Mouse (Mus musculus): ENCODE results near the gene Gm32742. TPM values are rescaled to one million over a fixed set of nuclear protein-coding genes. Genes with fewer than 3 reads are reported as not detected.

Gene Gm32742
- polyA plus RNA-seq (2016; fragmentation: Nextera tagmentation; extraction: Ambion mirVana) = 0.01 TPM in 1 of 2 replicates, not detected in the other

DNA sequence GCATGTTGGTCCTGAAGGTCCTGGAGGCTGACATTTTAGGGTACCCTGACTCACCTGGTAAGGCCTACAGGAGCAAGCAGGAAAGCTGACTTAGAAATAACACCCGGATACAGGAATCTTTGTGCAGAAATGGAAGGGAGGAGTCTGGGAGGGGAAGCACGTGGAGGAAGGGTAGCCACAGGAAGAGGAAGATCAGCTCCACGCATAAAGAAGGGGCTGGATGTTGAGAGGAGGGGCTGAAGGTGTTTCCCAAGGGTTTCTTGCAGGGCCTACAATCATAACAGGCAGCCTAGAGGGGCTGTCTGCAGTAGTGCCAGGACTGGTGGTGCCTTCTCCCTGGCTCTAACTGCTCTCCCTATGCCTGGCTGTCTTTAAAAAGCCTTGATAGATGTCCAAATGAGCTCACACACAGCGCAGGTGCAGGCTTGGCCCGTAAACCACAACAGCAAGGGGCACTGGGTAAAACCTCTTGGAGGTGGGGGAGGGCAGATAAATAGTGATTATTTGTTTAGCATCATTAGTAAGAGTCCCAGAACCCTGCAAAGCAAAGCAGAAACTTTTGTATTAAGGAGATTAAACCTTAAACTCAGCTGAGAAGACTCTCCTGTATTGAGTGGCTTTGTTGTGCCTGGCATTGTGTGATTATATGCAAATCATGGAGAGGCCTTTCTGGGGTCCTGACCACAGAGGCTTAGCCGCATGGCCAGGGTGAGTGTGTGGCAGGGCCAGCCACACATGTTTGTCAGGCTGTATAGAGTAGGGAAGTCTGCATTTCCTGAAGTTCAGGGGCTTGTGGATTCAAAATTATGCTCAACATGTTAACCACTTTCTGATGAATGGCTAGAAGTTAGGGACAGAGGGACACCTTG is at the start of gene Gm32742:
Gm32742 (minus strand) TSS at position 206 of the 869 bp plus-strand sequence.
- peaks cover 6% of the 10 kb centered on the region; the same call in 1 of the 2 replicates for H3K27me3 ChIP-seq
- 52% methylated on average over 6 of the region's 6 CpGs for WGBS
- no peak within 1 kb of the TSS for H3K9ac ChIP-seq

DNA sequence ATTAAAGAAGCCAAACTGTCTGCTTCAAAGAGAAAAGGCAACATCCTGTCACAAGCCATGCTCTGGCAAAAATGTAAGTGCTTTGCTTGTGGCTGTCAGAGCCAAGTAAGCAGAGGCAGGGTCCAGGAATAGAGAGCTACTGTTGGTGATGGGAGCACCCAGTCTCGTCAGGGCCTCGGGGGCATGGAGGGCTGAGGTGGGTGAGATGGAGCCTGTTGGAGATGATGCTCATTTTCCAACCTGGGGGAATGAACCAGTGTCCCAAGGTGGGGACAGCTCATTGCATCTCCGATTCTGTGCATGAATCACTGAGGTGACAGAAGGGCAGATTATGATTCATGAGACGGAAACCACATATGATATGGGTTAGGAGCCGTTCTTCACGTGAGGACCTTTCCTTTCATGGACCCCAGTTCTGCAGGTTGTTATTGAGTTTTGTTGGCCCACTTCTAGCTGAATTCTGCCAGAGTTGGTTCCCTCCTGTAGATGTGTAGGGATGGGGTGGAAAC is 48.5 kb upstream of the Gm32742 start:
- Histone ChIP-seq H3K27me3 (no peaks in the 10 kb centered on the region), H3K9me3 (no peaks in the 10 kb centered on the region), H3K4me3 (no peak overlapping the region), H3K27ac (no peak overlapping the region), H3K9ac (no peak overlapping the region), H3K36me3 (no peaks in the 10 kb centered on the region), H3K4me1 (peaks cover 4% of the 10 kb centered on the region; the same call in 1 of the 2 replicates), H3K4me2 (replicated peaks) (no peak overlapping the region)
- 87% methylated on average over 6 of the region's 6 CpGs for WGBS
- no peak for ATAC-seq (ENCODE audit: insufficient number of reproducible peaks, insufficient read depth, low FRiP score, low TSS enrichment)

More for the DNA sequence above, at the start of gene Gm32742:
- no peak within 1 kb of the TSS for H3K27ac ChIP-seq
- H3K4me3 ChIP-seq = no peak within 1 kb of the TSS
- ATAC-seq (ENCODE audit: insufficient number of reproducible peaks, insufficient read depth, low FRiP score, low TSS enrichment) = no peak
- H3K4me2 ChIP-seq (replicated peaks) = no peak within 1 kb of the TSS
- H3K9me3 ChIP-seq = no peaks in the 10 kb centered on the region
- 0 out of 2 replicates have a peak, but pooled peaks cover 10% of the 10 kb centered on the region for H3K4me1 ChIP-seq
- no peaks in the 10 kb centered on the region for H3K36me3 ChIP-seq

DNA sequence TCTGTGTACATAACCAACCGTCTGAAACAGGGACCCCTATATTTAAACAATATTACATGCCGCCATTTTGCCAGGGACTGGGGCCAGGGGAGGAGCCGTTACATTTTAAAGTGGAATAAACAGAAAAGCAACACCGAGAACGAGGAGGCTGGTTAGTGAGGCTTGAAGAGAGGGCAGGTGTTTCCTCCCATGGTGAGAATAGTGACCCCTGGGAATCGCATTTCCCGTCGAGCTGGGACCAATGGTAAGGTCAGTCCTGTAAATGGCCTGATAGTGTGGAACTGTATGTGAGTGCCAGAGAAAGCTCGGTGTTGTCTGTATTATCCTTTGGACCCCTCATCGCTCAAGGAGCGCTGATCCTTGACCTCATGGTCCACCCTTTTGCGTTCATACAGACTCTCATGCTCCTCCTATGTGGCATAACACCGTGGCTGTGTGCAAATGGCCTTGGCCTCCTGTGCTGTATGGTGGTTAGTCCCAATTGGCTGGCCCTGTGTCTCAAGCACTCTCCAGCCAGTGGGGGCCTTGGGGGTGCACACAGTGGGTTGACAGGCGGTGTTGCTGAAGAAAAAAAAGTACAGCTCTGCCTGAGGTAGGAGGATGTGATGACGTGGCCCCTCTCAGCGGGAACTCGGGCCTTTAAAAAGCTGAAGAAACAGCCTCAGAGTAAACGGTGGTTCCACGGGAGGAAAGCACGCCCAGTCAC is 47.9 kb upstream of the Gm32742 start, which contains the start of gene Pou2af1:
Pou2af1 (plus strand) TSS at position 686 of the 706 bp plus-strand sequence.
- ATAC-seq (ENCODE audit: insufficient number of reproducible peaks, insufficient read depth, low FRiP score, low TSS enrichment) = no peak
- Histone ChIP-seq H3K4me2 (replicated peaks) (no peak within 1 kb of the TSS), H3K27ac (no peak within 1 kb of the TSS), H3K27me3 (no peaks in the 10 kb centered on the region), H3K9me3 (no peaks in the 10 kb centered on the region), H3K9ac (no peak within 1 kb of the TSS), H3K4me3 (no peak within 1 kb of the TSS), H3K4me1 (peaks cover 4% of the 10 kb centered on the region; the same call in 1 of the 2 replicates), H3K36me3 (no peaks in the 10 kb centered on the region)
- WGBS = 81% methylated on average over 20 of the region's 20 CpGs

DNA sequence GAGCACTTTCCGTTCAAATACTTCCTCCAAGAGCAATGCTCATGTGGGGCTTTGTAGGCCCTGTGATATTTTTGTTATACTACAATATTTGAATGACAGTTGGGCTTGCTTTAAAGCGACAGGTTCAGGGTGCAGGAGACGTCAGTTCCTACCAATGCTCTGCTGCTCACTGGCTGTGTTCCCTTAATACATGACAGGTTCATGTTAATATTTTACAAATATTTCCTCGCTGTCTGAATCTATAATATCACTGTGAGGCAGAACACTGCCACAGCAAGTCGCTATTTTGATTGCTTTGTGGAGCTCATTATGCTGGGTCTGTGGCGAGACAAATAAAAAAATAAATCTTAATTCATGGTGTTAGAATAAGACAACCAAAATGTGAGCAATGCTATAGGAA is 45.9 kb upstream of the Gm32742 start:
- Histone ChIP-seq H3K4me2 (replicated peaks) (no peak overlapping the region), H3K9ac (no peak overlapping the region), H3K4me3 (no peak overlapping the region), H3K27me3 (no peaks in the 10 kb centered on the region), H3K4me1 (peaks cover 4% of the 10 kb centered on the region; the same call in 1 of the 2 replicates), H3K36me3 (no peaks in the 10 kb centered on the region), H3K9me3 (no peaks in the 10 kb centered on the region), H3K27ac (no peak overlapping the region)
- ATAC-seq (ENCODE audit: insufficient number of reproducible peaks, insufficient read depth, low FRiP score, low TSS enrichment) = no peak
- WGBS = 72% methylated on average over 6 of the region's 6 CpGs

DNA sequence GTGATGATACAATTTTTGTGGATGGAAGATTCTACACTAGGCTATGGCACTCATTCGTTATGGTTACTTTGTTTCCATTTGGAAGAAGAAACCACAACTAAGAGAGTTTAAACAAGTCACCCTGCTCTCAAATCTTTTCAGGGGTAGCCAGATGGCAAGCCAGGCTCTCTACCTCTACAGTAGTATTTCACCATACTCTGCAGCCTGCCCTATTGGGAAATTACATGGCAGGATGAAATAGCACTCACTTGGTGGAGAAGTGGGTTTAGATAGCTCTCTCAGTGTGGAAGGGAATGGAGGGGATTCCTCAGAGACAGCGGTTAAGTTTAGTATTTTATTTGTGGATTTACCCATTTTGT is 43.6 kb upstream of the Gm32742 start:
- Histone ChIP-seq H3K27ac (no peak overlapping the region), H3K4me2 (replicated peaks) (no peak overlapping the region), H3K27me3 (no peaks in the 10 kb centered on the region), H3K9ac (no peak overlapping the region), H3K9me3 (no peaks in the 10 kb centered on the region), H3K4me3 (no peak overlapping the region), H3K36me3 (no peaks in the 10 kb centered on the region), H3K4me1 (no peaks in the 10 kb centered on the region)
- 88% methylated on average over 2 of the region's 2 CpGs for WGBS
- no peak for ATAC-seq (ENCODE audit: insufficient number of reproducible peaks, insufficient read depth, low FRiP score, low TSS enrichment)

DNA sequence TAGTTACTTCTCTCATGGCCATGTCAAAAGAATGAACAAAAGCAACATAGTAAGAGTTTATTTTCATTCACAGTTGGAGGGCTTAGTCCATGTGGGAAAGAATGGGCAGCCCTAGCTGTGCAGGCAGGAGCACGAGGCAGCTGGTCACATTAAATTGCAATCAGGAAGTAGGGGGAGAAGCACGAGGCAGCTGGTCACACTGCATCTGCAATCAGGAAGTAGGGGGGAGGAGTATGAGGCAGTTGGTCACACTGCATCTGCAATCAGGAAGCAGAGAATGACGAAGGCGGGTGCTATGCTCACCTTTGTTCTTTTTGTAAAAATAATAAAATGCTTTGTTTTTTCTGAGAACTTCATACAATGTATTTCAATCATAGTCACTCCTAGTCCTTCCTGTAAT is 29.5 kb upstream of the Gm32742 start:
- H3K36me3 ChIP-seq = no peaks in the 10 kb centered on the region
- no peak overlapping the region for H3K9ac ChIP-seq
- ATAC-seq (ENCODE audit: insufficient number of reproducible peaks, insufficient read depth, low FRiP score, low TSS enrichment) = no peak
- no peaks in the 10 kb centered on the region for H3K4me1 ChIP-seq
- 69% methylated on average over 4 of the region's 4 CpGs for WGBS
- H3K4me3 ChIP-seq = no peak overlapping the region
- H3K27me3 ChIP-seq = no peaks in the 10 kb centered on the region
- H3K9me3 ChIP-seq = 0 out of 2 replicates have a peak, but pooled peaks cover 6% of the 10 kb centered on the region
- no peak overlapping the region for H3K4me2 ChIP-seq (replicated peaks)
- no peak overlapping the region for H3K27ac ChIP-seq

DNA sequence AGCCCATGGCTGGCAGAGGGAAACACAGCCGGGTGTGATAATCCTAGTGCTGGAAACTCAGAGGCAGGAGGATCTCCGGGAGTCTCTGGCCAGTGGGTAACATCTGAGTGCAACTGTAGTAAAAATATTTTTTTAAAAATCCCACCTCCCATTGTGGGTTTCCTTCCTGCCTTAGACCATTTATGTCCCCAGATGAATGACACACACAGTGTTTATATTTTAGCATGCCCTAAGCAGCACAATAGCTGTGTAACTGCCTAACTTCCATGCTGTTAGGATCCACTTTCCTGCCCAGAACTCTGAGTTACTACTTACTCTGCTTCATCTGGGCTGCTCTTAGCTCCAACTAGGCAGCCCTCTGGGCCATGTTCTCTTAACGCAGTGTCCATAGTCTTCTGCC is 25.3 kb upstream of the Gm32742 start:
- no peak for ATAC-seq (ENCODE audit: insufficient number of reproducible peaks, insufficient read depth, low FRiP score, low TSS enrichment)
- no peak overlapping the region for H3K4me2 ChIP-seq (replicated peaks)
- no peak overlapping the region for H3K9ac ChIP-seq
- H3K4me1 ChIP-seq = no peaks in the 10 kb centered on the region
- no peak overlapping the region for H3K4me3 ChIP-seq
- WGBS = 87% methylated on average over 3 of the region's 3 CpGs
- 0 out of 2 replicates have a peak, but pooled peaks cover 6% of the 10 kb centered on the region for H3K9me3 ChIP-seq
- H3K27me3 ChIP-seq = no peaks in the 10 kb centered on the region
- H3K36me3 ChIP-seq = no peaks in the 10 kb centered on the region
- H3K27ac ChIP-seq = no peak overlapping the region

DNA sequence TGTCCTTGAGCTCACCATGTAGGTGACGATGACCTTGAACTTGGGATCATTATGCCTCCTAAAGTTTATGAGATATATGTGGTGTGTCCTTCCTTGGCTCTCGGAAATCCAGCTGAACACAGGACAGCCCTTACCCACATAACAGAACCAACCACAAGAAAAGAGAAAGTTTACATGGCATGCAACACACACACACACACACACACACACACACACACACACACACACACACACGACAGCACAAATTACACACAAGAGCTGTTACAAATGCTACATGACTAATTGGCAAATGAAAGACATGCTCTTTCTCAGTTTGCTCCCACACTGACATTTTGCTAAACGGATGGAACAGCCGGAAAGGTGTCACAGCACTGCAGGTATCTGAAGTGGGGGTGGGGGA is 20.6 kb upstream of the Gm32742 start:
- H3K4me2 ChIP-seq (replicated peaks) = no peak overlapping the region
- no peak for ATAC-seq (ENCODE audit: insufficient number of reproducible peaks, insufficient read depth, low FRiP score, low TSS enrichment)
- no peaks in the 10 kb centered on the region for H3K9me3 ChIP-seq
- 0 out of 2 replicates have a peak, but pooled peaks cover 5% of the 10 kb centered on the region for H3K4me1 ChIP-seq
- H3K4me3 ChIP-seq = no peak overlapping the region
- WGBS = 66% methylated on average over 5 of the region's 5 CpGs
- no peak overlapping the region for H3K27ac ChIP-seq
- no peak overlapping the region for H3K9ac ChIP-seq
- no peaks in the 10 kb centered on the region for H3K36me3 ChIP-seq
- H3K27me3 ChIP-seq = no peaks in the 10 kb centered on the region

DNA sequence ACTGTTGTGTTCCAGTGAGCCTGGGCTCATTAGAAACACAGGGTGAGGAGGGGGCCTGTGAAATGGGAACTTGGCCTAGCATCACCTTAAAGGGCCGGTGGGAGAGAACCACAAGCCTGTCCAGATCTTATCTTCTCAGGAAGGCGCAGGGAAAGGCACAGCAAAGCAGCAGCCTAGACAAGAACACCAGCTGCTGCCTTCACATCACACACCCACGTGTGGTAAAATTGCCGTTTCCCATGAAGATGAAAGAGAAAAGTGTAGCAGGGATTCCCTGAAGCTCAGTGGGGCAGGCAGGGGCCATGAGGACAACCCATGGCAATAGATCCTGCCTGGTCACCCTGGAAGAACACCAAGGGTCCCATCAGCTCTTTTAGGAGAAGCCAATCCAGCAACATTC is 20.1 kb upstream of the Gm32742 start:
- no peaks in the 10 kb centered on the region for H3K36me3 ChIP-seq
- H3K4me1 ChIP-seq = 0 out of 2 replicates have a peak, but pooled peaks cover 5% of the 10 kb centered on the region
- no peak overlapping the region for H3K4me3 ChIP-seq
- no peak for ATAC-seq (ENCODE audit: insufficient number of reproducible peaks, insufficient read depth, low FRiP score, low TSS enrichment)
- H3K27ac ChIP-seq = no peak overlapping the region
- no peak overlapping the region for H3K4me2 ChIP-seq (replicated peaks)
- no peaks in the 10 kb centered on the region for H3K9me3 ChIP-seq
- no peak overlapping the region for H3K9ac ChIP-seq
- WGBS = 79% methylated on average over 4 of the region's 4 CpGs
- H3K27me3 ChIP-seq = no peaks in the 10 kb centered on the region

DNA sequence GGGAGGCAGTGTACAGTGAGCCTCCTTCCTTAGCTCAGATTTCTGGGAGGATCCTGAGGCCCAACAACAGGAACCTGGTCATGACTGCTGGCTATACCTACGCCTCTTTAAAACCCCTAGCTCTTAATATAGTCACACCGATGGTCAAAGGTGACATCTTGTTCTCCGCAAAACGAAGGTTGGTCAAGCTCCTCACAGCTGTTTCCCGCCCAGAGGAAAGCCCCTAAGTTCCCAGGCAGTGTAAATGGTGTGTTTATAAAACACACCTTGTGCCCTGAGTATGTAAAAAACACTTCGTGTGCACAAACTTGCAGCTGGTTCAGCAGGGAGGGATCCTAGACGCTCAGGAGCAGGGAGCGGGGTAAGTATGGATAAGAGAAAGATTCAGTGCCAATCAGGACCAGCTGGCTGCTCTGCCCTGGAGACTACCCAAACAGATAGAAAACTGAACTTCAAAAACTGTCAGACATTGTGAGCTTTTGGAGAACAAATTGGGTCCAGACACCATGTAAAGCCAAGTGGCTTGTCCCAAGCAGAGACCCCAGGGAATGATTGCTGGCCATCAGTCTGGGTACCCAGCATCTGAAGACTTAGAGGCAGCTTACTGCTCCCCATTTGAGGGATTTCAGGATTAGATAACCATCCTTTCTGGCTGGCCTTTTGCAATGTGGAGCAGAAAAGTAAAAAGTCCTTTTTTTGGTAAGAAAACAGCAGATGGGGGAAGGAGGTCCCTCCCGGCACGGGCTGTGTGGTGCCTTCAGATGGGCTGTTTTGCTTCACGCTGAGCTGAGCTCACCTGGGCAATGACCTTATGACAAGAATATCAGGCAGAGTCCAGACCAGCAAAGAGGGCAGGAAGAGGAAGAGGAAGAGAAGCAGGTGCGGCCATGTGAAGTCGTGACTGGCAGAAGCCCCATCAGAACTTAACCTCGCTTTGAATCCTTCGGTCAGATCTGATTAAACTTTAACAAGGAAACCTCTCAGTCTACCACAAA is 17.7 kb upstream of the Gm32742 start:
- H3K4me2 ChIP-seq (replicated peaks) = no peak overlapping the region
- no peak overlapping the region for H3K27ac ChIP-seq
- no peak overlapping the region for H3K4me3 ChIP-seq
- 0 out of 2 replicates have a peak, but pooled peaks cover 5% of the 10 kb centered on the region for H3K4me1 ChIP-seq
- H3K36me3 ChIP-seq = no peaks in the 10 kb centered on the region
- no peaks in the 10 kb centered on the region for H3K27me3 ChIP-seq
- no peaks in the 10 kb centered on the region for H3K9me3 ChIP-seq
- no peak overlapping the region for H3K9ac ChIP-seq
- 76% methylated on average over 15 of the region's 15 CpGs for WGBS
- no peak for ATAC-seq (ENCODE audit: insufficient number of reproducible peaks, insufficient read depth, low FRiP score, low TSS enrichment)

DNA sequence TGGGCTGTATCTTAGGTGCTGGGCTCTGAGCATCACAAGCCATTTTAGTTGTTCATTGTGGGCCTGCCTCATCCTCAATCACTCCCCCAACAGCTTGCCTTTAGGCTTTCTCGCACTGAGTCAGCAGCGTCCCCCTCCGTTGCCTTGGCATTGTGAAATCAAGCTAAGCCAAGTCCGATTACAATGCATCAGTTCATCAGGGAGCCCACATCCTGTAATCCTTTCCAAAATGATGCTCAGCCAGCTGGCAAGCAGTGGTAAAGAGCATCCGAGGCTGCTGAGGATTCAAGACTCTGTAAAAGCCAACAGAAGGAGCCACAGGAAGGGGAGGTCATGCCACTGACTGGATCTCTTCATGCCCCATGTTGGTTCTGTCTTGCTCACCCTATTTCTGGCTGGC is 15.3 kb upstream of the Gm32742 start:
- no peaks in the 10 kb centered on the region for H3K27me3 ChIP-seq
- 0 out of 2 replicates have a peak, but pooled peaks cover 5% of the 10 kb centered on the region for H3K4me1 ChIP-seq
- no peak overlapping the region for H3K9ac ChIP-seq
- no peaks in the 10 kb centered on the region for H3K9me3 ChIP-seq
- ATAC-seq (ENCODE audit: insufficient number of reproducible peaks, insufficient read depth, low FRiP score, low TSS enrichment) = no peak
- H3K4me3 ChIP-seq = no peak overlapping the region
- H3K27ac ChIP-seq = no peak overlapping the region
- no peak overlapping the region for H3K4me2 ChIP-seq (replicated peaks)
- 67% methylated on average over 5 of the region's 5 CpGs for WGBS
- no peaks in the 10 kb centered on the region for H3K36me3 ChIP-seq
